Mouse (Mus musculus): ENCODE data around the gene Bub1b.
A peak's percentile ranks its signal among the peaks of the same experiment; 100 is the strongest.
"Not testable (repeated sequence)": the region's sequence is repeated elsewhere in the genome, so short reads cannot be mapped to it uniquely, and the experiment has no call there.

Gene Bub1b

GRCm38 (mm10) chr2:118597673-118598568, at the start of gene Bub1b:
Bub1b (plus strand) TSS chr2:118598211.
- DNase-seq (ENCODE audit: low spot score) = peak; percentile 80

- DNase-seq (ENCODE audit: low spot score) = no peak
Measured at GRCm38 (mm10) chr2:118548421-118549221, 49.4 kb upstream of the Bub1b start.

GRCm38 (mm10) chr2:118549507-118550473, 48.2 kb upstream of the Bub1b start, which contains the start of gene Bmf:
Bmf (minus strand) TSS chr2:118549687.
- DNase-seq (ENCODE audit: low spot score) = peak; percentile 98

GRCm38 (mm10) chr2:118551606-118552005, 46.4 kb upstream of the Bub1b start:
- no peak for DNase-seq (ENCODE audit: low spot score)

- DNase-seq (ENCODE audit: low spot score) = not testable (repeated sequence)
Measured at GRCm38 (mm10) chr2:118554356-118554990, 43.5 kb upstream of the Bub1b start.

GRCm38 (mm10) chr2:118558426-118558825, 39.6 kb upstream of the Bub1b start:
- DNase-seq (ENCODE audit: low spot score) = no peak

- DNase-seq (ENCODE audit: low spot score) = no peak
Measured at GRCm38 (mm10) chr2:118562015-118562414, 36.0 kb upstream of the Bub1b start.

- no peak for DNase-seq (ENCODE audit: low spot score)
Measured at GRCm38 (mm10) chr2:118562431-118562830, 35.6 kb upstream of the Bub1b start.

- DNase-seq (ENCODE audit: low spot score) = no peak
Measured at GRCm38 (mm10) chr2:118567179-118567578, 30.8 kb upstream of the Bub1b start.

GRCm38 (mm10) chr2:118570939-118571338, 27.1 kb upstream of the Bub1b start:
- no peak for DNase-seq (ENCODE audit: low spot score)

GRCm38 (mm10) chr2:118572183-118572836, 25.7 kb upstream of the Bub1b start:
- no peak for DNase-seq (ENCODE audit: low spot score)

- no peak for DNase-seq (ENCODE audit: low spot score)
Measured at GRCm38 (mm10) chr2:118573135-118573534, 24.9 kb upstream of the Bub1b start.

- no peak for DNase-seq (ENCODE audit: low spot score)
Measured at GRCm38 (mm10) chr2:118586013-118586412, 12.0 kb upstream of the Bub1b start.

GRCm38 (mm10) chr2:118587686-118588085, 10.3 kb upstream of the Bub1b start:
- DNase-seq (ENCODE audit: low spot score) = no peak

- DNase-seq (ENCODE audit: low spot score) = no peak
Measured at GRCm38 (mm10) chr2:118591083-118591482, 6.9 kb upstream of the Bub1b start.

GRCm38 (mm10) chr2:118599087-118599486, 1.1 kb downstream of the Bub1b start:
- no peak for DNase-seq (ENCODE audit: low spot score)

GRCm38 (mm10) chr2:118601599-118602263, 3.7 kb downstream of the Bub1b start:
- DNase-seq (ENCODE audit: low spot score) = no peak

- no peak for DNase-seq (ENCODE audit: low spot score)
Measured at GRCm38 (mm10) chr2:118604091-118604490, 6.1 kb downstream of the Bub1b start.

- no peak for DNase-seq (ENCODE audit: low spot score)
Measured at GRCm38 (mm10) chr2:118606032-118606431, 8.0 kb downstream of the Bub1b start.

GRCm38 (mm10) chr2:118606976-118607375, 9.0 kb downstream of the Bub1b start:
- no peak for DNase-seq (ENCODE audit: low spot score)

Data from ovary, adult 18-20 months (tissue).